Mouse (Mus musculus): ENCODE results near the gene Ubac1. TPM values are rescaled to one million over a fixed set of nuclear protein-coding genes. Genes with fewer than 3 reads are reported as not detected.

Ubac1 gene
- 66.2 and 66.3 TPM in 2 replicates for polyA plus RNA-seq (2015; fragmentation: Nextera tagmentation; extraction: Ambion mirVana)

GRCm38 (mm10) chr2:26021561-26022257, at the start of gene Ubac1:
Gene Ubac1, minus strand, starts transcription at chr2:26021747.
- Histone ChIP-seq H3K36me3 (ENCODE audit: control insufficient read depth, insufficient read depth, low read length) (no peaks in the 10 kb centered on the region), H3K27ac (ENCODE audit: low read length) (peak within 1 kb of the TSS; percentile 88), H3K9me3 (ENCODE audit: control insufficient read depth, low read length) (no peaks in the 10 kb centered on the region), H3K4me2 (ENCODE audit: low read depth, low read length) (peak within 1 kb of the TSS; percentile 90), H3K27me3 (ENCODE audit: control insufficient read depth, insufficient read depth, low read depth, low read length) (no peaks in the 10 kb centered on the region), H3K9ac (ENCODE audit: low read length) (peak within 1 kb of the TSS; percentile 88), H3K4me3 (ENCODE audit: low read length) (peak within 1 kb of the TSS; percentile 83), H3K4me1 (replicated peaks; ENCODE audit: control insufficient read depth, insufficient read depth, low read length) (peaks cover 10% of the 10 kb centered on the region)
- ATAC-seq (ENCODE audit: low read depth): peak; percentile 97
- 6% methylated on average over 44 of the region's 50 CpGs for WGBS

DNA sequence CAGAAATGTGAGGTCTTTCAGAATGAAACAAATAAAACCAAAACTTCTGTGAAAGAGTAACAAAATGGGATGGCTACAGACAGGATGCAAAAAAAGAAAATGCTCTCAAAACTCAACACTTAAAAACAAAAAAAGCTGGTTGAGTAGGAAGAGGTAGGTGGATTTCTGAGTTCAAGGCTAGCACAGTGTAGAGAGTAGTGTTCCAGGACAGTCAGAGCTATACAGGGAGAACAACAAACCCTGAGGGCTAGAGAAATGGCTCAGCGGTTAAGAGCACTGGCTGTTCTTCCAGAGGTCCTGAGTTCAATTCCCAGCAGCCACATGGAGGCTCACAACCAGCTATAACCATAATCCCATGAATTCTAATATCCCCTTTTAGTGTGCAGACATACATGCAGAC, 47.0 kb upstream of the Ubac1 start:
- no peak overlapping the region for H3K9ac ChIP-seq (ENCODE audit: low read length)
- WGBS: 88% methylated on average over 1 of the region's 1 CpGs

DNA sequence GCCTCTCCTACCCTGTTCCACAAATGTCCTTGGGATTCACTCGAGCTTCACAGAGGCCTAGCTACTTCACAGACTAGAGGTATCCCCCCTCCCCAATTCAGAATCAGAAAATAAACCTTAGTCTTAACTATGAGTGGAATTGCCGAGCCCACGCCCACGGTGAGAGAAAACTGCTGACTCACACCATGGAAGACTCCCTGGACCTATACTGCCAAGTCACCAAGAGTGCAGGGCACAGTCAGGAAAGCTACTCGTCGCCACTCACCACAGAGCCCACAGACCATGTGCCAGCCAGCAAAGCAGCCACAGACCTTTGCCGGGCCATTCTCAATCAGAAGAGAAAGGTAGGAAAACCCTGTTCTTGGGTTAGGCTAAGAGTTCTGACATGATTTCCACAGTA, 46.6 kb upstream of the Ubac1 start:
- WGBS: 61% methylated on average over 7 of the region's 7 CpGs
- no peak overlapping the region for H3K9ac ChIP-seq (ENCODE audit: low read length)
- H3K27me3 ChIP-seq (ENCODE audit: control insufficient read depth, insufficient read depth, low read depth, low read length): no peaks in the 10 kb centered on the region
- H3K4me2 ChIP-seq (ENCODE audit: low read depth, low read length): no peak overlapping the region
- H3K4me1 ChIP-seq (replicated peaks; ENCODE audit: control insufficient read depth, insufficient read depth, low read length): no peaks in the 10 kb centered on the region
- no peak for ATAC-seq (ENCODE audit: low read depth)
- H3K27ac ChIP-seq (ENCODE audit: low read length): no peak overlapping the region
- no peaks in the 10 kb centered on the region for H3K9me3 ChIP-seq (ENCODE audit: control insufficient read depth, low read length)
- H3K36me3 ChIP-seq (ENCODE audit: control insufficient read depth, insufficient read depth, low read length): no peaks in the 10 kb centered on the region
- no peak overlapping the region for H3K4me3 ChIP-seq (ENCODE audit: low read length)

More for the DNA sequence above, 47.0 kb upstream of the Ubac1 start:
- Histone ChIP-seq H3K36me3 (ENCODE audit: control insufficient read depth, insufficient read depth, low read length) (no peaks in the 10 kb centered on the region), H3K4me1 (replicated peaks; ENCODE audit: control insufficient read depth, insufficient read depth, low read length) (no peaks in the 10 kb centered on the region), H3K27me3 (ENCODE audit: control insufficient read depth, insufficient read depth, low read depth, low read length) (no peaks in the 10 kb centered on the region), H3K27ac (ENCODE audit: low read length) (no peak overlapping the region), H3K4me2 (ENCODE audit: low read depth, low read length) (no peak overlapping the region), H3K9me3 (ENCODE audit: control insufficient read depth, low read length) (no peaks in the 10 kb centered on the region), H3K4me3 (ENCODE audit: low read length) (no peak overlapping the region)
- no peak for ATAC-seq (ENCODE audit: low read depth)

GRCm38 (mm10) chr2:26066527-26066926, 45.0 kb upstream of the Ubac1 start:
- 80% methylated on average over 14 of the region's 14 CpGs for WGBS
- Histone ChIP-seq H3K27ac (ENCODE audit: low read length) (no peak overlapping the region), H3K9me3 (ENCODE audit: control insufficient read depth, low read length) (no peaks in the 10 kb centered on the region), H3K27me3 (ENCODE audit: control insufficient read depth, insufficient read depth, low read depth, low read length) (no peaks in the 10 kb centered on the region), H3K9ac (ENCODE audit: low read length) (no peak overlapping the region), H3K4me1 (replicated peaks; ENCODE audit: control insufficient read depth, insufficient read depth, low read length) (no peaks in the 10 kb centered on the region), H3K4me2 (ENCODE audit: low read depth, low read length) (no peak overlapping the region), H3K4me3 (ENCODE audit: low read length) (no peak overlapping the region), H3K36me3 (ENCODE audit: control insufficient read depth, insufficient read depth, low read length) (no peaks in the 10 kb centered on the region)
- no peak for ATAC-seq (ENCODE audit: low read depth)

- H3K36me3 ChIP-seq (ENCODE audit: control insufficient read depth, insufficient read depth, low read length): no peaks in the 10 kb centered on the region
- no peaks in the 10 kb centered on the region for H3K4me1 ChIP-seq (replicated peaks; ENCODE audit: control insufficient read depth, insufficient read depth, low read length)
- WGBS: 65% methylated on average over 13 of the region's 13 CpGs
- H3K4me2 ChIP-seq (ENCODE audit: low read depth, low read length): no peak overlapping the region
- no peaks in the 10 kb centered on the region for H3K9me3 ChIP-seq (ENCODE audit: control insufficient read depth, low read length)
- no peak overlapping the region for H3K9ac ChIP-seq (ENCODE audit: low read length)
- ATAC-seq (ENCODE audit: low read depth): no peak
- H3K27me3 ChIP-seq (ENCODE audit: control insufficient read depth, insufficient read depth, low read depth, low read length): no peaks in the 10 kb centered on the region
- no peak overlapping the region for H3K4me3 ChIP-seq (ENCODE audit: low read length)
- no peak overlapping the region for H3K27ac ChIP-seq (ENCODE audit: low read length)
Observed at GRCm38 (mm10) chr2:26062742-26063427, 41.3 kb upstream of the Ubac1 start.

GRCm38 (mm10) chr2:26062241-26062640, 40.7 kb upstream of the Ubac1 start:
- Histone ChIP-seq H3K27me3 (ENCODE audit: control insufficient read depth, insufficient read depth, low read depth, low read length) (no peaks in the 10 kb centered on the region), H3K4me1 (replicated peaks; ENCODE audit: control insufficient read depth, insufficient read depth, low read length) (no peaks in the 10 kb centered on the region), H3K27ac (ENCODE audit: low read length) (no peak overlapping the region), H3K4me2 (ENCODE audit: low read depth, low read length) (no peak overlapping the region), H3K36me3 (ENCODE audit: control insufficient read depth, insufficient read depth, low read length) (no peaks in the 10 kb centered on the region), H3K4me3 (ENCODE audit: low read length) (no peak overlapping the region), H3K9me3 (ENCODE audit: control insufficient read depth, low read length) (no peaks in the 10 kb centered on the region), H3K9ac (ENCODE audit: low read length) (no peak overlapping the region)
- ATAC-seq (ENCODE audit: low read depth): no peak
- WGBS: 56% methylated on average over 4 of the region's 4 CpGs

- H3K4me2 ChIP-seq (ENCODE audit: low read depth, low read length): no peak overlapping the region
- ATAC-seq (ENCODE audit: low read depth): no peak
- H3K4me1 ChIP-seq (replicated peaks; ENCODE audit: control insufficient read depth, insufficient read depth, low read length): no peaks in the 10 kb centered on the region
- no peak overlapping the region for H3K4me3 ChIP-seq (ENCODE audit: low read length)
- H3K36me3 ChIP-seq (ENCODE audit: control insufficient read depth, insufficient read depth, low read length): no peaks in the 10 kb centered on the region
- 63% methylated on average over 21 of the region's 21 CpGs for WGBS
- H3K27me3 ChIP-seq (ENCODE audit: control insufficient read depth, insufficient read depth, low read depth, low read length): no peaks in the 10 kb centered on the region
- H3K27ac ChIP-seq (ENCODE audit: low read length): no peak overlapping the region
- no peaks in the 10 kb centered on the region for H3K9me3 ChIP-seq (ENCODE audit: control insufficient read depth, low read length)
- H3K9ac ChIP-seq (ENCODE audit: low read length): no peak overlapping the region
Observed at GRCm38 (mm10) chr2:26061018-26061666, 39.6 kb upstream of the Ubac1 start.

DNA sequence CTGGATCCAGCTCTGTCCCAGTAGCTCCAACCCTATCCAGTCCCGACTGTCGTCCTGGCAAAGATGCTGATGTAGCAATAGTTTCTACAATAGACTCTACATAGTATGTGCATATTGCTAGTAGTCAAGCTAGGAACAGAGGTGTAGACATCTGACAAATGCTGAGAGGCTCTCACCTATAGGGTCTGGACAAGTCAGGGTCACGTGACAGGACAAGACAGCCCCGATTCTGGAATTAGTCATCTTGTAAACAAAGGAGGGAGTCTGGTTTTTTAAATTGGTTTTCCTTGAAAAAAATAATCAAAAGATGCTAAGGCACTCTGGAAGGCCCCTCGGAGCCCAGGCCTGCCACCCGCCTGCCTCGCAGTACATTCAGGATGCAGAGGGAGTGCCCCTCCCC, 35.5 kb upstream of the Ubac1 start:
- no peaks in the 10 kb centered on the region for H3K36me3 ChIP-seq (ENCODE audit: control insufficient read depth, insufficient read depth, low read length)
- 67% methylated on average over 7 of the region's 7 CpGs for WGBS

GRCm38 (mm10) chr2:26056226-26056625, 34.7 kb upstream of the Ubac1 start:
- 54% methylated on average over 5 of the region's 5 CpGs for WGBS
- Histone ChIP-seq H3K4me2 (ENCODE audit: low read depth, low read length) (no peak overlapping the region), H3K27ac (ENCODE audit: low read length) (no peak overlapping the region), H3K4me3 (ENCODE audit: low read length) (no peak overlapping the region), H3K4me1 (replicated peaks; ENCODE audit: control insufficient read depth, insufficient read depth, low read length) (no peaks in the 10 kb centered on the region), H3K9ac (ENCODE audit: low read length) (no peak overlapping the region), H3K27me3 (ENCODE audit: control insufficient read depth, insufficient read depth, low read depth, low read length) (no peaks in the 10 kb centered on the region), H3K36me3 (ENCODE audit: control insufficient read depth, insufficient read depth, low read length) (no peaks in the 10 kb centered on the region), H3K9me3 (ENCODE audit: control insufficient read depth, low read length) (no peaks in the 10 kb centered on the region)
- ATAC-seq (ENCODE audit: low read depth): no peak

More for the DNA sequence above, 35.5 kb upstream of the Ubac1 start:
- no peak overlapping the region for H3K9ac ChIP-seq (ENCODE audit: low read length)
- H3K4me3 ChIP-seq (ENCODE audit: low read length): no peak overlapping the region
- ATAC-seq (ENCODE audit: low read depth): no peak
- no peak overlapping the region for H3K4me2 ChIP-seq (ENCODE audit: low read depth, low read length)
- H3K27me3 ChIP-seq (ENCODE audit: control insufficient read depth, insufficient read depth, low read depth, low read length): no peaks in the 10 kb centered on the region
- H3K9me3 ChIP-seq (ENCODE audit: control insufficient read depth, low read length): no peaks in the 10 kb centered on the region
- no peak overlapping the region for H3K27ac ChIP-seq (ENCODE audit: low read length)
- no peaks in the 10 kb centered on the region for H3K4me1 ChIP-seq (replicated peaks; ENCODE audit: control insufficient read depth, insufficient read depth, low read length)
